Mouse (Mus musculus): ENCODE results near the gene Xylt1. TPM values are rescaled to one million over a fixed set of nuclear protein-coding genes. Genes with fewer than 3 reads are reported as not detected.
A peak's percentile ranks its signal among the peaks of the same experiment; 100 is the strongest.

Xylt1 gene
- 0.73 and 0.87 TPM in 2 replicates for polyA plus RNA-seq (2014; fragmentation: Nextera tagmentation; extraction: Ambion mirVana)

- no peaks in the 10 kb centered on the region for H3K36me3 ChIP-seq (ENCODE audit: control insufficient read depth, insufficient read depth, low read length)
- H3K9ac ChIP-seq (ENCODE audit: low read depth, low read length) = peak within 1 kb of the TSS; percentile 72
- no peaks in the 10 kb centered on the region for H3K9me3 ChIP-seq (ENCODE audit: control insufficient read depth, low read length)
- peak; percentile 82 for DNase-seq (ENCODE audit: low spot score)
- peak within 1 kb of the TSS; percentile 52 for H3K27ac ChIP-seq (ENCODE audit: low read depth, low read length)
- H3K4me1 ChIP-seq (replicated peaks; ENCODE audit: control insufficient read depth, insufficient read depth, low read length) = peaks cover 11% of the 10 kb centered on the region; the same call in 1 of the 2 replicates
- H3K4me2 ChIP-seq = peak within 1 kb of the TSS; percentile 95
- H3K4me3 ChIP-seq (ENCODE audit: low read depth, low read length) = peak within 1 kb of the TSS; percentile 78
- WGBS = under 1% methylated on average over 61 of the region's 69 CpGs
- H3K27me3 ChIP-seq (replicated peaks; ENCODE audit: control insufficient read depth, insufficient read depth, low read length) = peaks cover 29% of the 10 kb centered on the region
- peak; percentile 75 for ATAC-seq (replicated peaks; ENCODE audit: low FRiP score)
These were observed at the start of gene Xylt1 for GRCm38 (mm10) chr7:117380418-117381187. Gene Xylt1, plus strand, starts transcription at chr7:117380979.

GRCm38 (mm10) chr7:117333936-117334335 lies 46.8 kb upstream of the Xylt1 start:
- H3K4me1 ChIP-seq (replicated peaks; ENCODE audit: control insufficient read depth, insufficient read depth, low read length) = no peaks in the 10 kb centered on the region
- H3K27me3 ChIP-seq (replicated peaks; ENCODE audit: control insufficient read depth, insufficient read depth, low read length) = no peaks in the 10 kb centered on the region
- H3K9ac ChIP-seq (ENCODE audit: low read depth, low read length) = no peak overlapping the region
- no peak overlapping the region for H3K4me3 ChIP-seq (ENCODE audit: low read depth, low read length)
- H3K27ac ChIP-seq (ENCODE audit: low read depth, low read length) = no peak overlapping the region
- ATAC-seq (replicated peaks; ENCODE audit: low FRiP score) (no peak), DNase-seq (ENCODE audit: low spot score) (no peak)
- no peaks in the 10 kb centered on the region for H3K9me3 ChIP-seq (ENCODE audit: control insufficient read depth, low read length)
- H3K4me2 ChIP-seq = no peak overlapping the region
- 74% methylated on average over 5 of the region's 5 CpGs for WGBS
- H3K36me3 ChIP-seq (ENCODE audit: control insufficient read depth, insufficient read depth, low read length) = no peaks in the 10 kb centered on the region

DNA sequence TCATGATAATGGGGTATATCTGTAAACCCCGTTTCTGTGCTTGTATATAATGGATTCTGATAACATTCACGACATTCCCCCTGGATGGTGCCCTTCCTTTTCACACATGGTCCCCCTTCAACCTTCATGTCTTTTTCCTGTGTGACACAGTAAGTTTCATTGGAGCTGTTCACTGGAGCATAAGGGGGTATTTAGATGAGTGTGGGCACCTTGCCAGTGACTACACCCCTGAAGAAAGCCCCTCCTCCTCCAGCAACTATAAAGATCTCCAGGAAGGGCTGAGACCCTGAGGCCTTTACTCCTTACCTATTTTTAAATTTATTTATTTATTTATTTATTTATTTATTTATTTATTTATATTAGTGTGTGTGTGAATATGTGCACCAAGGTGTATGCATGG lies 24.5 kb upstream of the Xylt1 start:
- no peak for ATAC-seq (replicated peaks; ENCODE audit: low FRiP score)
- Histone ChIP-seq H3K4me3 (ENCODE audit: low read depth, low read length) (no peak overlapping the region), H3K27me3 (replicated peaks; ENCODE audit: control insufficient read depth, insufficient read depth, low read length) (no peaks in the 10 kb centered on the region), H3K4me2 (no peak overlapping the region), H3K9ac (ENCODE audit: low read depth, low read length) (no peak overlapping the region), H3K9me3 (ENCODE audit: control insufficient read depth, low read length) (no peaks in the 10 kb centered on the region), H3K4me1 (replicated peaks; ENCODE audit: control insufficient read depth, insufficient read depth, low read length) (no peaks in the 10 kb centered on the region), H3K36me3 (ENCODE audit: control insufficient read depth, insufficient read depth, low read length) (no peaks in the 10 kb centered on the region), H3K27ac (ENCODE audit: low read depth, low read length) (no peak overlapping the region)
- DNase-seq (ENCODE audit: low spot score) = no peak
- WGBS = 89% methylated on average over 2 of the region's 2 CpGs

- DNase-seq (ENCODE audit: low spot score) (no peak), ATAC-seq (replicated peaks; ENCODE audit: low FRiP score) (no peak)
- H3K27me3 ChIP-seq (replicated peaks; ENCODE audit: control insufficient read depth, insufficient read depth, low read length) = no peaks in the 10 kb centered on the region
- no peaks in the 10 kb centered on the region for H3K9me3 ChIP-seq (ENCODE audit: control insufficient read depth, low read length)
- H3K9ac ChIP-seq (ENCODE audit: low read depth, low read length) = no peak overlapping the region
- H3K4me3 ChIP-seq (ENCODE audit: low read depth, low read length) = no peak overlapping the region
- H3K27ac ChIP-seq (ENCODE audit: low read depth, low read length) = no peak overlapping the region
- H3K4me1 ChIP-seq (replicated peaks; ENCODE audit: control insufficient read depth, insufficient read depth, low read length) = no peaks in the 10 kb centered on the region
- H3K4me2 ChIP-seq = no peak overlapping the region
- WGBS = 77% methylated on average over 6 of the region's 6 CpGs
- H3K36me3 ChIP-seq (ENCODE audit: control insufficient read depth, insufficient read depth, low read length) = no peaks in the 10 kb centered on the region
These were observed 23.2 kb upstream of the Xylt1 start for GRCm38 (mm10) chr7:117357425-117358194.

- H3K9me3 ChIP-seq (ENCODE audit: control insufficient read depth, low read length) = no peaks in the 10 kb centered on the region
- ATAC-seq (replicated peaks; ENCODE audit: low FRiP score) = no peak
These were observed 19.5 kb upstream of the Xylt1 start for GRCm38 (mm10) chr7:117361281-117361680.

GRCm38 (mm10) chr7:117362493-117362892 lies 18.3 kb upstream of the Xylt1 start:
- Histone ChIP-seq H3K4me1 (replicated peaks; ENCODE audit: control insufficient read depth, insufficient read depth, low read length) (no peaks in the 10 kb centered on the region), H3K36me3 (ENCODE audit: control insufficient read depth, insufficient read depth, low read length) (no peaks in the 10 kb centered on the region), H3K4me2 (no peak overlapping the region), H3K27ac (ENCODE audit: low read depth, low read length) (no peak overlapping the region), H3K9ac (ENCODE audit: low read depth, low read length) (no peak overlapping the region), H3K9me3 (ENCODE audit: control insufficient read depth, low read length) (no peaks in the 10 kb centered on the region), H3K4me3 (ENCODE audit: low read depth, low read length) (no peak overlapping the region), H3K27me3 (replicated peaks; ENCODE audit: control insufficient read depth, insufficient read depth, low read length) (no peaks in the 10 kb centered on the region)
- WGBS = 78% methylated on average over 4 of the region's 4 CpGs
- ATAC-seq (replicated peaks; ENCODE audit: low FRiP score) = no peak
- no peak for DNase-seq (ENCODE audit: low spot score)

More at GRCm38 (mm10) chr7:117361281-117361680, 19.5 kb upstream of the Xylt1 start:
- no peaks in the 10 kb centered on the region for H3K4me1 ChIP-seq (replicated peaks; ENCODE audit: control insufficient read depth, insufficient read depth, low read length)
- H3K4me3 ChIP-seq (ENCODE audit: low read depth, low read length) = no peak overlapping the region
- H3K36me3 ChIP-seq (ENCODE audit: control insufficient read depth, insufficient read depth, low read length) = no peaks in the 10 kb centered on the region
- H3K9ac ChIP-seq (ENCODE audit: low read depth, low read length) = no peak overlapping the region
- 73% methylated on average over 2 of the region's 2 CpGs for WGBS
- H3K4me2 ChIP-seq = no peak overlapping the region
- H3K27me3 ChIP-seq (replicated peaks; ENCODE audit: control insufficient read depth, insufficient read depth, low read length) = no peaks in the 10 kb centered on the region
- H3K27ac ChIP-seq (ENCODE audit: low read depth, low read length) = no peak overlapping the region
- DNase-seq (ENCODE audit: low spot score) = no peak

GRCm38 (mm10) chr7:117368647-117369289 lies 12.0 kb upstream of the Xylt1 start:
- no peak overlapping the region for H3K4me2 ChIP-seq
- H3K9me3 ChIP-seq (ENCODE audit: control insufficient read depth, low read length) = no peaks in the 10 kb centered on the region
- ATAC-seq (replicated peaks; ENCODE audit: low FRiP score) = no peak
- H3K4me1 ChIP-seq (replicated peaks; ENCODE audit: control insufficient read depth, insufficient read depth, low read length) = no peaks in the 10 kb centered on the region
- no peaks in the 10 kb centered on the region for H3K27me3 ChIP-seq (replicated peaks; ENCODE audit: control insufficient read depth, insufficient read depth, low read length)
- 81% methylated on average over 6 of the region's 6 CpGs for WGBS
- no peak overlapping the region for H3K4me3 ChIP-seq (ENCODE audit: low read depth, low read length)
- no peak for DNase-seq (ENCODE audit: low spot score)
- H3K27ac ChIP-seq (ENCODE audit: low read depth, low read length) = no peak overlapping the region
- no peaks in the 10 kb centered on the region for H3K36me3 ChIP-seq (ENCODE audit: control insufficient read depth, insufficient read depth, low read length)
- no peak overlapping the region for H3K9ac ChIP-seq (ENCODE audit: low read depth, low read length)

GRCm38 (mm10) chr7:117369290-117369941 lies 11.4 kb upstream of the Xylt1 start:
- Histone ChIP-seq H3K4me3 (ENCODE audit: low read depth, low read length) (no peak overlapping the region), H3K9ac (ENCODE audit: low read depth, low read length) (no peak overlapping the region), H3K4me2 (no peak overlapping the region), H3K27me3 (replicated peaks; ENCODE audit: control insufficient read depth, insufficient read depth, low read length) (no peaks in the 10 kb centered on the region), H3K36me3 (ENCODE audit: control insufficient read depth, insufficient read depth, low read length) (no peaks in the 10 kb centered on the region), H3K4me1 (replicated peaks; ENCODE audit: control insufficient read depth, insufficient read depth, low read length) (no peaks in the 10 kb centered on the region), H3K27ac (ENCODE audit: low read depth, low read length) (no peak overlapping the region), H3K9me3 (ENCODE audit: control insufficient read depth, low read length) (no peaks in the 10 kb centered on the region)
- ATAC-seq (replicated peaks; ENCODE audit: low FRiP score) (no peak), DNase-seq (ENCODE audit: low spot score) (no peak)
- WGBS = 79% methylated on average over 5 of the region's 5 CpGs

Measured in liver, embryonic 11.5 days (tissue).